Mouse (Mus musculus): Measurements from ENCODE around the gene Slc9a3. TPM values are rescaled to one million over a fixed set of nuclear protein-coding genes. Genes with fewer than 3 reads are reported as not detected.

Slc9a3 gene
- total and polyA plus RNA-seq, 2 experiments from 2014 or later = 0.67 TPM; not detected in 1

DNA sequence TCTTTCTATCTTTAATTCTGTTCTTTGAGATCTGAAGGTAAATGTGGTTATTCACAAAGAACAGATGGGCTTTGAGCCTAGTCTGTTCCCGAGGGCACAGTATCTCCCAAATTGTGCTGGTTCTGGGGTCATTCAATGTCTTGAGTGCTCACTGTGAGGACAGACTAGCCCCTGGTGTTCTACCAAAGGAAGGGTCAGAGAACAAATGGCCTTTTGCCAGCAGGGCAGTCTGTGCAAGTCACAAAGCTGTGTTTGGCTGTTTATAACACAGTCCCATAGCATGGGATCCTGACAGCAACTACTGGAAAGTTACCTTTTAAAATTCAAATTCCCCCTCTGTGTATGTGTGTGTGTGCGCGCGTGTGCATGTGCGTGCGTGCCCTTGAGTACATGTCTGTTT lies 8.7 kb downstream of the Slc9a3 start:
- ATAC-seq (ENCODE audit: insufficient read depth, low read depth) = no peak
- no peak for TF ChIP-seq CTCF (IDR thresholded peaks at IDR 0.05; ENCODE audit: low read depth)
- no peak for TF ChIP-seq EP300 (IDR thresholded peaks at IDR 0.05; ENCODE audit: low read depth)
- WGBS = 90% methylated on average over 6 of the region's 6 CpGs

DNA sequence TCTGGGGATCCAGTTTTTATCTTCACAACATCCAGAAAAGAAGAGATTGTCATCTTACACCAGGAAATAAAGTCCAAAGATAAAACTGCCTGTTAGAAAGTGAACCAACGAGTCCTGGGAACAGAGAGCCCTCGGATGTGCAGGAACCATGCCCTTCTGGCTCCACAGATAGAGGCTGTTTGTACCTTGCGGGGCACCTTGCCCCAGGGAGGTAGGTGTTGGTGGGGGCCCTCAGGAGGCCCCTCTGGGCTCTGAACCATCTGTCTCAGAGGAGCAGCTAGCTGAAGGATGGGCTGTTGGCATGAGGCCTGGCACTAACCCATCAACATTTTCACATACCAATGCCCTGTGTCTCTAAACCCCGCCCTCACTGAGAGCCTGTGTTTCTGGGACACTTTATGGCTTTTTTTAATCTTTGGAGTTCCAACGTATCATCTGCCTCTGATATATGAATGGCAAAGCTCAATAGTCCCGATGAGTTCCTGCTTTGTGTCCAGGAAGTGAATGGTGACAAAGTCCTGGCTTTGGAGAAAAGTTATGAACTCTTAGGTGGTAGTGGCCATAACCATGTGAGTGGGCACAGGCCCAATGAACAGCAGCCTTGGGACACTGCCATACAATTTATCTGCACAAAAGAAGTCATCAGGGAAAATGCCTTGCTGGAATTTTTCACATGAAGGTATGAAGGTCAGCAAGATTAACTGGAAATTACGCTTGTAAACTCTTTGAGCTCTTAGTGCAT lies 17.8 kb downstream of the Slc9a3 start:
- H3K4me1 ChIP-seq (ENCODE audit: control insufficient read depth, insufficient read depth) = peaks cover 5% of the 10 kb centered on the region; the same call in 1 of the 2 replicates
- no peak overlapping the region for H3K4me3 ChIP-seq (ENCODE audit: low read depth, low read length)
- H3K36me3 ChIP-seq (replicated peaks; ENCODE audit: control insufficient read depth, insufficient read depth, low read length) = no peaks in the 10 kb centered on the region
- H3K4me2 ChIP-seq (ENCODE audit: low read depth, low read length) = no peak overlapping the region
- H3K9ac ChIP-seq (replicated peaks; ENCODE audit: low read depth, low read length) = no peak overlapping the region
- no peaks in the 10 kb centered on the region for H3K27me3 ChIP-seq (ENCODE audit: control insufficient read depth, insufficient read depth, low read length)
- 69% methylated on average over 7 of the region's 7 CpGs for WGBS
- DNase-seq (ENCODE audit: low spot score) (peak; percentile 29), ATAC-seq (ENCODE audit: insufficient read depth, low read depth) (peak; percentile 70; the same call in 1 of the 2 replicates)
- TF ChIP-seq CTCF (IDR thresholded peaks at IDR 0.05; ENCODE audit: low read depth) (no peak), EP300 (IDR thresholded peaks at IDR 0.05; ENCODE audit: low read depth) (no peak)
- H3K27ac ChIP-seq (ENCODE audit: low read depth) = no peak overlapping the region; the same call in 1 of the 2 replicates
- no peaks in the 10 kb centered on the region for H3K9me3 ChIP-seq (replicated peaks; ENCODE audit: control insufficient read depth, low read length)

More for the DNA sequence above, 8.7 kb downstream of the Slc9a3 start:
- no peak for DNase-seq (ENCODE audit: low spot score)
- Histone ChIP-seq H3K36me3 (replicated peaks; ENCODE audit: control insufficient read depth, insufficient read depth, low read length) (no peaks in the 10 kb centered on the region), H3K9me3 (replicated peaks; ENCODE audit: control insufficient read depth, low read length) (no peaks in the 10 kb centered on the region), H3K4me3 (ENCODE audit: low read depth, low read length) (no peak overlapping the region), H3K27me3 (ENCODE audit: control insufficient read depth, insufficient read depth, low read length) (no peaks in the 10 kb centered on the region), H3K27ac (ENCODE audit: low read depth) (no peak overlapping the region), H3K4me2 (ENCODE audit: low read depth, low read length) (no peak overlapping the region), H3K9ac (replicated peaks; ENCODE audit: low read depth, low read length) (no peak overlapping the region), H3K4me1 (ENCODE audit: control insufficient read depth, insufficient read depth) (no peaks in the 10 kb centered on the region)

DNA sequence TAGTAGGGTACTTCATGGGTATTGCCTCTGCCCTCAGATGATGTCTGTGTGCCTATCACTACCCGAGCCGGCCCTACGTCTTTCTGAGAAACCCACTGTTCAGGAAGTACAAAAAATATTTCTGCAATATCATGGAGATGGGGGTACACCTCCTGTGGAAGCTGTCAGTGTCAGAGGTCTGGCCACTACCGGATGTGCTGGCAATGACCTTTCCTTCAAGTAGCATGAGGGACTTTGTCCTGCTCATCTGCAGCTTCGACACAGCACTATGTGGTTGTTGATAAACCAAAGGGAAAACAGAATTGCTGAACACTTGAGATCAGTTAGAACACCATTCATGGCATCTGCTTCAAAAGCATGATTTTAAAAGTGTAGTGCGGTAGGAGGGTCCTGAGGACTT lies 19.5 kb downstream of the Slc9a3 start:
- no peak overlapping the region for H3K4me3 ChIP-seq (ENCODE audit: low read depth, low read length)
- DNase-seq (ENCODE audit: low spot score) (no peak), ATAC-seq (ENCODE audit: insufficient read depth, low read depth) (no peak)
- no peak overlapping the region for H3K4me2 ChIP-seq (ENCODE audit: low read depth, low read length)
- H3K27ac ChIP-seq (ENCODE audit: low read depth) = no peak overlapping the region
- H3K36me3 ChIP-seq (replicated peaks; ENCODE audit: control insufficient read depth, insufficient read depth, low read length) = no peaks in the 10 kb centered on the region
- no peaks in the 10 kb centered on the region for H3K9me3 ChIP-seq (replicated peaks; ENCODE audit: control insufficient read depth, low read length)
- no peak overlapping the region for H3K9ac ChIP-seq (replicated peaks; ENCODE audit: low read depth, low read length)
- peaks cover 5% of the 10 kb centered on the region; the same call in 1 of the 2 replicates for H3K4me1 ChIP-seq (ENCODE audit: control insufficient read depth, insufficient read depth)
- no peaks in the 10 kb centered on the region for H3K27me3 ChIP-seq (ENCODE audit: control insufficient read depth, insufficient read depth, low read length)
- TF ChIP-seq EP300 (IDR thresholded peaks at IDR 0.05; ENCODE audit: low read depth) (no peak), CTCF (IDR thresholded peaks at IDR 0.05; ENCODE audit: low read depth) (no peak)
- WGBS = 91% methylated on average over 6 of the region's 6 CpGs

DNA sequence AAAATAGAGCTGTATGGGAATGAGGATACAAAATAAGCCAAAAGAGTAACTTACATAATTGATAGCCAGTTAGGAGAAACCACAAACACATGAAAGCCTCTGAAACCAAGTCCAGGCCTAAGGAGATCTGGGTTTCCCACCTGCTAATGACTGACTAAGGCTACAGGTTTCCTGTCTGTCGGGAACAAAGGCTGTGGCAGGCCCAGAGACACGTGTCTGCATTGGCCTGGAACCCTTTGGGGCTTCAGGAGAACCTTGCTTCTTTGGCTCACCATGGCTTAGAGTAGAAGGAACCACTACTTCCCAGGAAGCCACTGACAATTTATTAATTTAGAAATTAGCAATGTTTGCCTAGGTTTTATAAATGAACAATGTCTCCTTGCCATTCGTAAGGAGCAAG lies 22.0 kb downstream of the Slc9a3 start:
- no peak overlapping the region for H3K27ac ChIP-seq (ENCODE audit: low read depth)
- DNase-seq (ENCODE audit: low spot score) (no peak), ATAC-seq (ENCODE audit: insufficient read depth, low read depth) (no peak)
- no peak overlapping the region for H3K4me2 ChIP-seq (ENCODE audit: low read depth, low read length)
- H3K9me3 ChIP-seq (replicated peaks; ENCODE audit: control insufficient read depth, low read length) = no peaks in the 10 kb centered on the region
- H3K4me3 ChIP-seq (ENCODE audit: low read depth, low read length) = no peak overlapping the region
- H3K36me3 ChIP-seq (replicated peaks; ENCODE audit: control insufficient read depth, insufficient read depth, low read length) = no peaks in the 10 kb centered on the region
- 56% methylated on average over 3 of the region's 3 CpGs for WGBS
- TF ChIP-seq EP300 (IDR thresholded peaks at IDR 0.05; ENCODE audit: low read depth) = no peak
- TF ChIP-seq CTCF (IDR thresholded peaks at IDR 0.05; ENCODE audit: low read depth) = no peak
- H3K4me1 ChIP-seq (ENCODE audit: control insufficient read depth, insufficient read depth) = peaks cover 5% of the 10 kb centered on the region; the same call in 1 of the 2 replicates
- H3K27me3 ChIP-seq (ENCODE audit: control insufficient read depth, insufficient read depth, low read length) = no peaks in the 10 kb centered on the region
- H3K9ac ChIP-seq (replicated peaks; ENCODE audit: low read depth, low read length) = no peak overlapping the region

DNA sequence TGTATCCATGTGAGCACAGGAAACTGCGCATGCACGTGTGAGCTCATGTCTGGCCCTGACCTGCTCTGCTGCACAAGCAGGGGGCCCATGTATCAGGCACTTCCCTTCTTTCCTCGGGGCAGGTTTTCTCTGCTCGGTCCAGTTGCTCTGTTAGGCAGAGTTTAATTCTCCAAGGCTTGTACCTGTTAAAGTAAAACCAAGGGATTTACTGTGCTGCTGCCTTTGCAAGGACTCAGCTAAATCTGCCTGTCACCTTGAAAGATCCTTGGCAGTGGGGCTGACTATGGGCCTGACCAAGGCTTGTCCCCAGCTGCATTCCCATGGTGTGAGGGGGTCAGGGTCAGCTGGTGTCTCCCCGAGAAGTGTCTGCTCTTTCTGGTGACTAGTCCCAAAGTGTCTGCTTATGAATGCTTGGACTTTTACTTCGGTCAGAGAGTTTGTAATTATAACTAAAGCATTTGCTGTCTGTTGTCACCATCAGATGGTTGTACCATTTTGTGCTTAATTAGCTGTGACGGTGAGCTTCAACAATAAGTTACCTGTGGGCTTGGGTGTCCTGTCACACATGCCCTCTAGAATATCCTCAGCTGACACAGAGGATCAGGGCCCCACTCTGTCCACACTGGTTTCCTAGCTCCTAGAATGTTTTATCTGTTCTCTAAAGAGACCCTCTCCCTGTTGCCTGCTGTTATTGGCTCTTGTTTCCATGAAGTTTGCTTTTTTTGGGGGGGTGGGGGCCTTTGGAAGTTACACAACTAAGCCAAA lies 23.0 kb downstream of the Slc9a3 start:
- no peak for DNase-seq (ENCODE audit: low spot score)

More for the DNA sequence above, 23.0 kb downstream of the Slc9a3 start:
- 75% methylated on average over 7 of the region's 7 CpGs for WGBS
- TF ChIP-seq EP300 (IDR thresholded peaks at IDR 0.05; ENCODE audit: low read depth) (no peak), CTCF (IDR thresholded peaks at IDR 0.05; ENCODE audit: low read depth) (no peak)
- Histone ChIP-seq H3K4me1 (ENCODE audit: control insufficient read depth, insufficient read depth) (peaks cover 5% of the 10 kb centered on the region; the same call in 1 of the 2 replicates), H3K27me3 (ENCODE audit: control insufficient read depth, insufficient read depth, low read length) (no peaks in the 10 kb centered on the region), H3K9me3 (replicated peaks; ENCODE audit: control insufficient read depth, low read length) (no peaks in the 10 kb centered on the region), H3K27ac (ENCODE audit: low read depth) (no peak overlapping the region), H3K36me3 (replicated peaks; ENCODE audit: control insufficient read depth, insufficient read depth, low read length) (no peaks in the 10 kb centered on the region), H3K4me3 (ENCODE audit: low read depth, low read length) (no peak overlapping the region), H3K4me2 (ENCODE audit: low read depth, low read length) (no peak overlapping the region), H3K9ac (replicated peaks; ENCODE audit: low read depth, low read length) (no peak overlapping the region)
- no peak for ATAC-seq (ENCODE audit: insufficient read depth, low read depth)

All from heart, postnatal 0 days (tissue).